Mouse (Mus musculus) hindbrain, embryonic 13.5 days (tissue): ENCODE measurements around the gene Ccr3. TPM values are rescaled to one million over a fixed set of nuclear protein-coding genes. Genes with fewer than 3 reads are reported as not detected.

Experiments
- ATAC-seq: fragments of 200-750 bp; cut with Nextera tagmentation; 2 replicates; pipeline ENCODE4 v1.8.0; 2017; ENCODE audit warnings: moderate TSS enrichment; ENCODE audit not compliant: low FRiP score
- H3K27ac ChIP-seq: fragments of 300-500 bp; sonication (generic); 2 replicates; pipeline ENCODE4 v1.5.1; 2015; ENCODE audit warnings: inconsistent platforms, mild to moderate bottlenecking, moderate library complexity
- H3K27me3 ChIP-seq: fragments of 300-500 bp; sonication (generic); 2 replicates; pipeline ENCODE4 v1.6.1; 2015; ENCODE audit warnings: mild to moderate bottlenecking, inconsistent platforms
- H3K36me3 ChIP-seq: fragments of 300-500 bp; sonication (generic); 2 replicates; pipeline ENCODE4 v1.6.1; 2015; ENCODE audit warnings: mild to moderate bottlenecking, inconsistent platforms
- H3K4me1 ChIP-seq: fragments of 300-500 bp; sonication (generic); replicated peaks from 2 replicates; pipeline ENCODE4 v1.6.1; 2015; ENCODE audit warnings: inconsistent platforms
- H3K4me2 ChIP-seq: fragments of 300-500 bp; sonication (generic); 2 replicates; pipeline ENCODE4 v1.6.1; 2015; ENCODE audit warnings: inconsistent platforms, mild to moderate bottlenecking, moderate library complexity
- H3K4me3 ChIP-seq: fragments of 300-500 bp; sonication (generic); 2 replicates; pipeline ENCODE4 v1.5.1; 2015; ENCODE audit warnings: mild to moderate bottlenecking, inconsistent platforms
- H3K9ac ChIP-seq: fragments of 300-500 bp; sonication (generic); 2 replicates; pipeline ENCODE4 v1.6.1; 2015; ENCODE audit warnings: mild to moderate bottlenecking, inconsistent platforms
- H3K9me3 ChIP-seq: fragments of 300-500 bp; sonication (generic); 2 replicates; pipeline ENCODE4 v1.6.1; 2016; ENCODE audit warnings: inconsistent platforms
- WGBS: fragments of 180-500 bp; shearing (Covaris S2); methylation state at CpG from one replicate; pipeline ENCODE4 v1.1.7; 2015; 5-methylcytosine and 5-hydroxymethylcytosine counted together
- polyA plus RNA-seq: library from polyadenylated mRNA; unstranded; fragments of >200 nt; fragmentation: Nextera tagmentation; extraction: Ambion mirVana; gene quantifications from 2 replicates; pipeline ENCODE4 v1.2.1, GENCODE M21; 2015

Gene Ccr3
- polyA plus RNA-seq, 1 experiment from 2014 or later, result not detected

- no peak for ATAC-seq
- Histone ChIP-seq H3K9me3 (no peaks in the 10 kb centered on the region), H3K4me3 (no peak overlapping the region), H3K36me3 (no peaks in the 10 kb centered on the region), H3K27me3 (no peaks in the 10 kb centered on the region), H3K27ac (no peak overlapping the region), H3K4me1 (no peaks in the 10 kb centered on the region), H3K9ac (no peak overlapping the region), H3K4me2 (no peak overlapping the region)
- WGBS, result 78% methylated on average over 2 of the region's 2 CpGs
These were observed 9.1 kb upstream of the Ccr3 start for GRCm38 (mm10) chr9:124012691-124013090.

- no peaks in the 10 kb centered on the region for H3K9me3 ChIP-seq
- no peaks in the 10 kb centered on the region for H3K27me3 ChIP-seq
- no peak overlapping the region for H3K4me2 ChIP-seq
- no peak overlapping the region for H3K4me3 ChIP-seq
- no peak overlapping the region for H3K9ac ChIP-seq
- H3K27ac ChIP-seq, result no peak overlapping the region
- no peaks in the 10 kb centered on the region for H3K36me3 ChIP-seq
- 94% methylated on average over 3 of the region's 3 CpGs for WGBS
- no peaks in the 10 kb centered on the region for H3K4me1 ChIP-seq
- no peak for ATAC-seq
These were observed 8.5 kb upstream of the Ccr3 start for GRCm38 (mm10) chr9:124013270-124013669.

GRCm38 (mm10) chr9:124014985-124015652 is 6.7 kb upstream of the Ccr3 start:
- no peaks in the 10 kb centered on the region for H3K27me3 ChIP-seq
- 82% methylated on average over 2 of the region's 2 CpGs for WGBS
- no peak overlapping the region for H3K9ac ChIP-seq
- no peak for ATAC-seq
- no peaks in the 10 kb centered on the region for H3K4me1 ChIP-seq
- no peak overlapping the region for H3K4me3 ChIP-seq
- no peaks in the 10 kb centered on the region for H3K9me3 ChIP-seq
- no peak overlapping the region for H3K4me2 ChIP-seq
- H3K27ac ChIP-seq, result no peak overlapping the region
- no peaks in the 10 kb centered on the region for H3K36me3 ChIP-seq

GRCm38 (mm10) chr9:124016048-124016447 is 5.7 kb upstream of the Ccr3 start:
- Histone ChIP-seq H3K4me3 (no peak overlapping the region), H3K27ac (no peak overlapping the region), H3K27me3 (no peaks in the 10 kb centered on the region), H3K9me3 (no peaks in the 10 kb centered on the region), H3K4me1 (no peaks in the 10 kb centered on the region), H3K4me2 (no peak overlapping the region), H3K9ac (no peak overlapping the region), H3K36me3 (no peaks in the 10 kb centered on the region)
- no peak for ATAC-seq
- WGBS, result 89% methylated on average over 2 of the region's 2 CpGs

GRCm38 (mm10) chr9:124019887-124020286 is 1.9 kb upstream of the Ccr3 start:
- WGBS, result 89% methylated on average over 3 of the region's 3 CpGs
- Histone ChIP-seq H3K27ac (no peak overlapping the region), H3K36me3 (no peaks in the 10 kb centered on the region), H3K9me3 (no peaks in the 10 kb centered on the region), H3K9ac (no peak overlapping the region), H3K4me1 (no peaks in the 10 kb centered on the region), H3K27me3 (no peaks in the 10 kb centered on the region), H3K4me2 (no peak overlapping the region), H3K4me3 (no peak overlapping the region)
- no peak for ATAC-seq

- H3K4me1 ChIP-seq, result peaks cover 3% of the 10 kb centered on the region; the same call in 1 of the 2 replicates
- no peaks in the 10 kb centered on the region for H3K27me3 ChIP-seq
- no peak overlapping the region for H3K27ac ChIP-seq
- no peak overlapping the region for H3K4me2 ChIP-seq
- H3K9ac ChIP-seq, result no peak overlapping the region
- no peaks in the 10 kb centered on the region for H3K36me3 ChIP-seq
- H3K9me3 ChIP-seq, result no peaks in the 10 kb centered on the region
- ATAC-seq, result no peak
- 65% methylated on average over 1 of the region's 1 CpGs for WGBS
- H3K4me3 ChIP-seq, result no peak overlapping the region
These were observed 11.6 kb downstream of the Ccr3 start for GRCm38 (mm10) chr9:124033345-124033744.

GRCm38 (mm10) chr9:124037707-124038106 is 15.9 kb downstream of the Ccr3 start:
- no peak for ATAC-seq
- Histone ChIP-seq H3K9ac (no peak overlapping the region), H3K27ac (no peak overlapping the region), H3K27me3 (no peaks in the 10 kb centered on the region), H3K36me3 (no peaks in the 10 kb centered on the region), H3K4me3 (no peak overlapping the region), H3K4me2 (no peak overlapping the region), H3K4me1 (peaks cover 3% of the 10 kb centered on the region; the same call in 1 of the 2 replicates), H3K9me3 (no peaks in the 10 kb centered on the region)
- WGBS, result 29% methylated on average over 4 of the region's 4 CpGs

GRCm38 (mm10) chr9:124038158-124038582 is 16.4 kb downstream of the Ccr3 start:
- H3K36me3 ChIP-seq, result no peaks in the 10 kb centered on the region
- no peak overlapping the region for H3K4me2 ChIP-seq
- H3K27ac ChIP-seq, result no peak overlapping the region
- peaks cover 3% of the 10 kb centered on the region; the same call in 1 of the 2 replicates for H3K4me1 ChIP-seq
- no peak overlapping the region for H3K9ac ChIP-seq
- 67% methylated on average over 2 of the region's 2 CpGs for WGBS
- H3K27me3 ChIP-seq, result no peaks in the 10 kb centered on the region
- H3K4me3 ChIP-seq, result no peak overlapping the region
- no peak for ATAC-seq
- no peaks in the 10 kb centered on the region for H3K9me3 ChIP-seq

GRCm38 (mm10) chr9:124038949-124039348 is 17.2 kb downstream of the Ccr3 start:
- ATAC-seq, result no peak
- Histone ChIP-seq H3K4me3 (no peak overlapping the region), H3K4me2 (no peak overlapping the region), H3K27me3 (no peaks in the 10 kb centered on the region), H3K36me3 (no peaks in the 10 kb centered on the region), H3K9ac (no peak overlapping the region), H3K27ac (no peak overlapping the region), H3K9me3 (no peaks in the 10 kb centered on the region), H3K4me1 (peaks cover 3% of the 10 kb centered on the region; the same call in 1 of the 2 replicates)
- WGBS, result 88% methylated on average over 5 of the region's 5 CpGs

GRCm38 (mm10) chr9:124040932-124041331 is 19.2 kb downstream of the Ccr3 start:
- no peak overlapping the region for H3K27ac ChIP-seq
- no peaks in the 10 kb centered on the region for H3K36me3 ChIP-seq
- no peaks in the 10 kb centered on the region for H3K27me3 ChIP-seq
- peaks cover 3% of the 10 kb centered on the region; the same call in 1 of the 2 replicates for H3K4me1 ChIP-seq
- 85% methylated on average over 3 of the region's 3 CpGs for WGBS
- ATAC-seq, result no peak
- no peaks in the 10 kb centered on the region for H3K9me3 ChIP-seq
- no peak overlapping the region for H3K4me3 ChIP-seq
- H3K4me2 ChIP-seq, result no peak overlapping the region
- H3K9ac ChIP-seq, result no peak overlapping the region

- ATAC-seq, result no peak
- WGBS, result 68% methylated on average over 2 of the region's 2 CpGs
These were observed 31.8 kb downstream of the Ccr3 start for GRCm38 (mm10) chr9:124053532-124053931.

GRCm38 (mm10) chr9:124056158-124056709 is 34.5 kb downstream of the Ccr3 start:
- Histone ChIP-seq H3K4me3 (no peak overlapping the region), H3K9ac (no peak overlapping the region), H3K36me3 (no peaks in the 10 kb centered on the region), H3K4me1 (no peaks in the 10 kb centered on the region), H3K27ac (no peak overlapping the region), H3K27me3 (no peaks in the 10 kb centered on the region), H3K4me2 (no peak overlapping the region), H3K9me3 (no peaks in the 10 kb centered on the region)
- WGBS, result 83% methylated on average over 3 of the region's 3 CpGs
- ATAC-seq, result no peak

More at GRCm38 (mm10) chr9:124053532-124053931, 31.8 kb downstream of the Ccr3 start:
- Histone ChIP-seq H3K27ac (no peak overlapping the region), H3K4me2 (no peak overlapping the region), H3K9me3 (no peaks in the 10 kb centered on the region), H3K9ac (no peak overlapping the region), H3K36me3 (no peaks in the 10 kb centered on the region), H3K27me3 (no peaks in the 10 kb centered on the region), H3K4me1 (no peaks in the 10 kb centered on the region), H3K4me3 (no peak overlapping the region)
